Mouse (Mus musculus): Measurements from ENCODE around the gene Selenoo. TPM values are rescaled to one million over a fixed set of nuclear protein-coding genes. Genes with fewer than 3 reads are reported as not detected.

Selenoo gene
- polyA plus RNA-seq, 1 experiment from 2014 or later, result 20.7 TPM

- whole genome bisulfite sequencing, result 86% methylated on average over 9 of the region's 9 CpGs
- Histone ChIP-seq H3K4me1 (replicated peaks) (no peaks in the 10 kb centered on the region), H3K27ac (no peak overlapping the region), H3K9ac (no peak overlapping the region), H3K9me3 (no peaks in the 10 kb centered on the region), H3K27me3 (no peaks in the 10 kb centered on the region), H3K4me3 (no peak overlapping the region), H3K4me2 (no peak overlapping the region), H3K36me3 (peaks cover 94% of the 10 kb centered on the region)
- no peak for ATAC-seq (ENCODE audit: low FRiP score)
These were observed 21.3 kb downstream of the Selenoo start for GRCm38 (mm10) chr15:89110147-89110546.

DNA sequence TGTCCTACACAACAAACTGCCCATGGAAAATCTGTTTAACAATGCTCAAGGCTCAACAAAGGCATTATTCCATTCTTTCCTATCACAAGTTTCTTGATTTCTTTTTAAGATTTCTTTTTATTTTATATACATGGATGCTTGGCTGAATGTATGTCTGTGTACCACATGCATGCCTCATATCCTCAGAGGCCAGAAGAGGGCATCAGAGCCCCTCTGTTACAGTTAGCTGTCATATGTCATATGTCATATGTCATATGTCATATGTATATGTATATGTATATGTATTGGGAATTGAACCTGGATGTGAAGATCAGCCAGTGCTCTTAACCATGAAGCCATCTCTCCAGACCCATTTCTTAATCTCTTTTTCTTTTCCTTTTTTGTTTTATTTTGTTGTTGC is 29.1 kb downstream of the Selenoo start:
- no peaks in the 10 kb centered on the region for H3K27me3 ChIP-seq
- H3K4me2 ChIP-seq, result no peak overlapping the region
- H3K9ac ChIP-seq, result no peak overlapping the region
- H3K27ac ChIP-seq, result no peak overlapping the region
- ATAC-seq (ENCODE audit: low FRiP score), result no peak
- H3K9me3 ChIP-seq, result no peaks in the 10 kb centered on the region
- no peak overlapping the region for H3K4me3 ChIP-seq
- H3K4me1 ChIP-seq (replicated peaks), result peaks cover 37% of the 10 kb centered on the region
- H3K36me3 ChIP-seq, result peaks cover 51% of the 10 kb centered on the region

DNA sequence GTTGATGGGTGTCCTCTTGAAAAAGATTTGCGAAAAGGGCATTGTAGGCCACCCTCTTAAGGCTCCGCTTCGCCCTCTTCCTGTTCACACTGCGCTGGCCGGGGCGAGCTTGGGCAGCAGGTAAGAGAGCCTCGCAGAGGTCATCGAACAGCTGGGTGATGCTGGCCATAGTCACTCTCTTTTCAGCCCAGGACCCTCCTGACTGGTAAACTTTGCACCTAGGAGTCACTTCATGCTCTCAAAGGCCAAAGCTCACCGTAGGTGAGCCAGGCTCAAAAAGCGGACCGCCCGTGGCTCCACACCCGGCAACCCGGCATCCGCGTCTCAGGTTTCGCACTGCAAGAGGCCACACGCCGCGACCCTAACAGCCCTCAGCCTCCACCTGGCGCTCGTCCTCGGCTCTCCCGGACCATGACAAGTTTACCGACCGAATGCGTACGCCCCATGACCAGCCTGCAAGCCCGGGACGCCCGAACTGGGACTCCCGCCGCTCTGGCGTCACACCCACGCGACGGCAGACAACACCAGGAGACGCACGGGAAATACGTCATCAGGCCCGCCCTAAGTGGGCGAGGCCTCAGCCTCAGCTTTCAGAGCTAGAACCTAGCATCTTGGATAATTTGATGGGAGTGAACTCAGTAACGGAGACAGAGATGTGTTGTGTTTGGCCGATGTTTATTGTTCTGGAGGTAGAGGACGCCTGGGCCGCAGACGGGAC is 33.9 kb downstream of the Selenoo start, which contains the start of gene Tubgcp6:
Gene Tubgcp6 (minus strand): TSS at position 464 of the 718 bp plus-strand sequence.
- peak within 1 kb of the TSS; percentile 87 for H3K9ac ChIP-seq
- peak within 1 kb of the TSS; percentile 86 for H3K4me3 ChIP-seq
- H3K4me1 ChIP-seq (replicated peaks), result peaks cover 53% of the 10 kb centered on the region
- WGBS, result under 1% methylated on average over 47 of the region's 47 CpGs
- H3K9me3 ChIP-seq, result no peaks in the 10 kb centered on the region
- H3K27me3 ChIP-seq, result no peaks in the 10 kb centered on the region
- H3K27ac ChIP-seq, result peak within 1 kb of the TSS; percentile 92
- peak within 1 kb of the TSS; percentile 97 for H3K4me2 ChIP-seq
- peak; percentile 84 for ATAC-seq (ENCODE audit: low FRiP score)
- peaks cover 21% of the 10 kb centered on the region for H3K36me3 ChIP-seq

- Histone ChIP-seq H3K9me3 (no peaks in the 10 kb centered on the region), H3K27me3 (no peaks in the 10 kb centered on the region), H3K36me3 (peaks cover 17% of the 10 kb centered on the region; the same call in 1 of the 2 replicates), H3K9ac (peak overlapping the region; percentile 87), H3K4me3 (peak overlapping the region; percentile 86), H3K27ac (peak overlapping the region; percentile 92), H3K4me2 (peak overlapping the region; percentile 97), H3K4me1 (replicated peaks) (peaks cover 57% of the 10 kb centered on the region)
- peak; percentile 30; the same call in 1 of the 2 replicates for ATAC-seq (ENCODE audit: low FRiP score)
- WGBS, result 40% methylated on average over 11 of the region's 11 CpGs
These were observed 34.7 kb downstream of the Selenoo start for GRCm38 (mm10) chr15:89123595-89123994.

GRCm38 (mm10) chr15:89124312-89124711 is 35.4 kb downstream of the Selenoo start:
- peaks cover 62% of the 10 kb centered on the region for H3K4me1 ChIP-seq (replicated peaks)
- no peaks in the 10 kb centered on the region for H3K9me3 ChIP-seq
- peak overlapping the region; percentile 87; the same call in 1 of the 2 replicates for H3K9ac ChIP-seq
- 95% methylated on average over 3 of the region's 3 CpGs for WGBS
- peaks cover 17% of the 10 kb centered on the region; the same call in 1 of the 2 replicates for H3K36me3 ChIP-seq
- H3K4me2 ChIP-seq, result no peak overlapping the region
- no peak overlapping the region for H3K4me3 ChIP-seq
- no peak overlapping the region for H3K27ac ChIP-seq
- no peak for ATAC-seq (ENCODE audit: low FRiP score)
- no peaks in the 10 kb centered on the region for H3K27me3 ChIP-seq

GRCm38 (mm10) chr15:89125351-89125750 is 36.5 kb downstream of the Selenoo start:
- no peak overlapping the region for H3K9ac ChIP-seq
- H3K9me3 ChIP-seq, result no peaks in the 10 kb centered on the region
- no peak overlapping the region for H3K4me2 ChIP-seq
- no peak overlapping the region for H3K4me3 ChIP-seq
- no peaks in the 10 kb centered on the region for H3K27me3 ChIP-seq
- peaks cover 7% of the 10 kb centered on the region; the same call in 1 of the 2 replicates for H3K36me3 ChIP-seq
- 91% methylated on average over 9 of the region's 9 CpGs for WGBS
- no peak for ATAC-seq (ENCODE audit: low FRiP score)
- H3K27ac ChIP-seq, result no peak overlapping the region
- H3K4me1 ChIP-seq (replicated peaks), result peaks cover 55% of the 10 kb centered on the region

DNA sequence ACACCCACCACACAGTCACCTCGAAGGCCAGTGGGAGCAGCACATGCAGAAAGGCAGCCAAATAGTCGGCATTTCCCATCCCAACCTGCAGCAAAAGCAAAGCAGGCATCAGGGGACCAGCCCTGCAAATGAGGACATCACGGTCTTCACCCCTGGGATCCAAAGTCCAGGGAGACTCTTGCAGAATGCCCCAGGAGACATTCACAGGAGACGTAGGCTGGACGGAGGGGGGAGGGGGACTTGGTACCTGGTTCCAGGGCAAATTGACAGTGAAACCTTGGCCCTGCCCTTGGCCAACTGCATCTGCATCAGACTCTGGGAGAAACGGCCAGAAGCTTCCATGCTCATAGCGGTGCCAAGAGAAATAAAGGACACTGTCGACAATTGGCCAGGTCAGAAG is 37.7 kb downstream of the Selenoo start:
- no peaks in the 10 kb centered on the region for H3K9me3 ChIP-seq
- H3K36me3 ChIP-seq, result peaks cover 7% of the 10 kb centered on the region; the same call in 1 of the 2 replicates
- peaks cover 43% of the 10 kb centered on the region for H3K4me1 ChIP-seq (replicated peaks)
- H3K4me2 ChIP-seq, result no peak overlapping the region
- WGBS, result 88% methylated on average over 8 of the region's 8 CpGs
- ATAC-seq (ENCODE audit: low FRiP score), result no peak
- no peak overlapping the region for H3K9ac ChIP-seq
- H3K27me3 ChIP-seq, result no peaks in the 10 kb centered on the region
- H3K27ac ChIP-seq, result no peak overlapping the region
- no peak overlapping the region for H3K4me3 ChIP-seq

DNA sequence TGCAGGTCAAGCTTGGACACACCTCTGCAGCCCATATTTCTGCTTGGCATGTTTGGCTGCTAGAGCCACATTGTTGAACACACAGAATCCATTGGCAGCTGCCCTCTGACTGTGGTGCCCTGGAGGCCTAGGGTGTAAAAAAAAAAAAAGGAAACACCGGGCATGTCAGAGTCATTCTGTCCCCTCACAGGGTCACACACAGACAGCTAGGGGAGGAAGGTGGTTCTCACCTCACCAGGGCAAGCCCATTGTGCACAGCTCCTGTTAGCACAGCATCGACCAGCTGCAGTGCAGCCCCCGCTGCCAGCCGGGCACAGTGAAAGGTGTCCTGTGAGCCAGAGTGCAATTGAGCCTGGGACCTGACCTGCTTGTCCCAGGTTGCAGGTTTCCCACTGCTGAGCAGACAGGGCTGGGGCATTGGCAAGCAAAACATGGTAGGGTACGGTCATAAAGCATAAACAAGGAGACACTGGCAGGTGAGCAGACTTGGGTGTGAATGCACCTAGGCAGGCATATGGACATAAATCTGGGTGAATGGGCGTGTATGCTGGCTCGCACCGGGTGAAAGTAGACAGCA is 38.6 kb downstream of the Selenoo start:
- H3K4me2 ChIP-seq, result peak overlapping the region; percentile 79
- 90% methylated on average over 8 of the region's 8 CpGs for WGBS
- peak overlapping the region; percentile 71 for H3K9ac ChIP-seq
- peak overlapping the region; percentile 57 for H3K4me3 ChIP-seq
- no peaks in the 10 kb centered on the region for H3K27me3 ChIP-seq
- H3K27ac ChIP-seq, result peak overlapping the region; percentile 82; the same call in 1 of the 2 replicates
- peaks cover 11% of the 10 kb centered on the region for H3K36me3 ChIP-seq
- H3K4me1 ChIP-seq (replicated peaks), result peaks cover 34% of the 10 kb centered on the region
- ATAC-seq (ENCODE audit: low FRiP score), result no peak
- H3K9me3 ChIP-seq, result no peaks in the 10 kb centered on the region

GRCm38 (mm10) chr15:89128382-89129350 is 39.8 kb downstream of the Selenoo start, which contains the start of gene Hdac10:
Gene Hdac10, minus strand, starts transcription at chr15:89128700.
- Histone ChIP-seq H3K4me2 (peak within 1 kb of the TSS; percentile 79), H3K9me3 (no peaks in the 10 kb centered on the region), H3K4me3 (peak within 1 kb of the TSS; percentile 57), H3K27ac (peak within 1 kb of the TSS; percentile 82), H3K9ac (peak within 1 kb of the TSS; percentile 71), H3K4me1 (replicated peaks) (peaks cover 28% of the 10 kb centered on the region), H3K36me3 (peaks cover 14% of the 10 kb centered on the region), H3K27me3 (no peaks in the 10 kb centered on the region)
- ATAC-seq (ENCODE audit: low FRiP score), result peak; percentile 85
- 3% methylated on average over 36 of the region's 36 CpGs for WGBS

DNA sequence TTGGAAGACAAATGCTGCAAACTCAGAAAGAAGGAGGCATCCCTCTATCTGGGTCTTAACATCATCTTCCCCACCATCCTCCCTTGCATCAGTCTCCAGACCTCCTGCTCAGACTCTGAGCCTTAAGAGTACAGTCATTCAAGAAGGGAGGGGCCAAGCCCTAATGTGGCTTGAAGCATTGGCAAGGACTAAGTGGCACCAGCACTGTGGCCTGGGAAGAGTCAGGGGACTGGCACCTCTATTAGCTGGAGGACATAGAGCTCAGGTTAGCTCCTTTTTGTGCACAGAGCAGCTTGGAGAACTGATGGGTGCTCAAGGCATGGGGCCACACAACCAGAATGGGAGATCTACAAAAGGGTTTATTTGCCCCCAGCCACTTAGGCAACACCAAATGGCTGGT is 41.4 kb downstream of the Selenoo start:
- Histone ChIP-seq H3K27ac (no peak overlapping the region), H3K9me3 (no peaks in the 10 kb centered on the region)

DNA sequence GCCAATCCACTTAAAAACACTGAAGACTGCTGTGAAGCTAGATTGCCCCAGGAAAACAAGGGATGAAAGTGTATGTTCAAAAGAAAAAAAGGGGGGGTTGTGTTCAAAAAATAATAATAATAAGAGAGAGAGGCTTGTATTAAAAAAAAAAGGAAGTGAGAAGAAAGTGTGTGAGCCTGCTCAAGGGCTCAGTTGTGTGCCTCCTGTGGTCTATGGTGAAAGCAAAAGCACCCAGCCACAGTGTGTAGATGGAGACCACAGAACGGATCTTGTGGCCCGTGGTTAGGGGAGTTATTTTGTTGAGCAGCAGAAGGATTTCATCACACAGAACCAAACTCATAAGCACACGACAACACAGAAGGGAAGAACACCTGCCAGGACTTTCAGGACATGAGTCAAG is 42.4 kb downstream of the Selenoo start:
- WGBS, result 91% methylated on average over 3 of the region's 3 CpGs
- no peak for ATAC-seq (ENCODE audit: low FRiP score)
- Histone ChIP-seq H3K4me3 (no peak overlapping the region), H3K36me3 (peaks cover 7% of the 10 kb centered on the region), H3K4me2 (no peak overlapping the region), H3K27me3 (no peaks in the 10 kb centered on the region), H3K9me3 (no peaks in the 10 kb centered on the region), H3K9ac (no peak overlapping the region), H3K4me1 (replicated peaks) (peaks cover 20% of the 10 kb centered on the region), H3K27ac (no peak overlapping the region)

More for the DNA sequence above, 41.4 kb downstream of the Selenoo start:
- ATAC-seq (ENCODE audit: low FRiP score), result no peak
- Histone ChIP-seq H3K4me1 (replicated peaks) (peaks cover 20% of the 10 kb centered on the region), H3K9ac (no peak overlapping the region), H3K4me2 (no peak overlapping the region), H3K36me3 (peaks cover 10% of the 10 kb centered on the region), H3K27me3 (no peaks in the 10 kb centered on the region), H3K4me3 (no peak overlapping the region)

All from hindbrain, embryonic 13.5 days (tissue).